Mouse (Mus musculus): ENCODE results near the gene Mcrip1. TPM values are rescaled to one million over a fixed set of nuclear protein-coding genes. Genes with fewer than 3 reads are reported as not detected.

The Mcrip1 gene
- polyA plus RNA-seq, 2 experiments, result 30.0 to 41.3 TPM

- DNase-seq (ENCODE audit: low read depth in 3 of 3, low spot score in 3 of 3) (no peak), ATAC-seq (ENCODE audit: insufficient read depth) (peak; percentile 71)
- H3K4me1 ChIP-seq (replicated peaks; ENCODE audit: control insufficient read depth in 2 of 2, insufficient read depth in 2 of 2, low read length in 1 of 2), result peaks cover 16 to 19% of the 10 kb centered on the region in 2 experiments
- peaks cover 29% of the 10 kb centered on the region for H3K36me3 ChIP-seq (replicated peaks; ENCODE audit: control insufficient read depth, insufficient read depth, low read depth)
- H3K9ac ChIP-seq (replicated peaks), result peak overlapping the region; percentile 86
- H3K4me3 ChIP-seq (ENCODE audit: insufficient read depth in 1 of 2, low read depth in 2 of 2, low read length in 2 of 2), result peak overlapping the region; percentile 86 to 89
- TF ChIP-seq EP300 (IDR thresholded peaks at IDR 0.05; ENCODE audit: low read depth), result no peak
- no peak for TF ChIP-seq CTCF (IDR thresholded peaks at IDR 0.05; ENCODE audit: low read depth)
- under 1% methylated on average over 44 of the region's 44 CpGs for WGBS (ENCODE audit: insufficient replicate concordance)
- H3K27me3 ChIP-seq (ENCODE audit: control insufficient read depth, insufficient read depth, low read length), result no peaks in the 10 kb centered on the region
- H3K9me3 ChIP-seq (ENCODE audit: control insufficient read depth, low read length), result no peaks in the 10 kb centered on the region
- peak overlapping the region; percentile 70 for H3K27ac ChIP-seq
- peak overlapping the region; percentile 98 for H3K4me2 ChIP-seq (ENCODE audit: low read depth)
Observed at GRCm38 (mm10) chr11:120580871-120581331, 31.4 kb upstream of the Mcrip1 start.

GRCm38 (mm10) chr11:120580190-120580589 is 30.7 kb upstream of the Mcrip1 start:
- H3K27me3 ChIP-seq (ENCODE audit: control insufficient read depth, insufficient read depth, low read length), result no peaks in the 10 kb centered on the region
- ATAC-seq (ENCODE audit: insufficient read depth) (no peak), DNase-seq (ENCODE audit: low read depth in 3 of 3, low spot score in 3 of 3) (no peak)
- peak overlapping the region; percentile 86 for H3K9ac ChIP-seq (replicated peaks)
- H3K4me3 ChIP-seq (ENCODE audit: insufficient read depth in 1 of 2, low read depth in 2 of 2, low read length in 2 of 2), result peak overlapping the region; percentile 86 to 89
- WGBS (ENCODE audit: insufficient replicate concordance), result 41% methylated on average over 7 of the region's 7 CpGs
- no peak for TF ChIP-seq CTCF (IDR thresholded peaks at IDR 0.05; ENCODE audit: low read depth)
- TF ChIP-seq EP300 (IDR thresholded peaks at IDR 0.05; ENCODE audit: low read depth), result no peak
- peaks cover 16 to 19% of the 10 kb centered on the region in 2 experiments for H3K4me1 ChIP-seq (replicated peaks; ENCODE audit: control insufficient read depth in 2 of 2, insufficient read depth in 2 of 2, low read length in 1 of 2)
- H3K9me3 ChIP-seq (ENCODE audit: control insufficient read depth, low read length), result no peaks in the 10 kb centered on the region
- H3K4me2 ChIP-seq (ENCODE audit: low read depth), result peak overlapping the region; percentile 98
- peak overlapping the region; percentile 70 for H3K27ac ChIP-seq
- peaks cover 22% of the 10 kb centered on the region for H3K36me3 ChIP-seq (replicated peaks; ENCODE audit: control insufficient read depth, insufficient read depth, low read depth)

- Histone ChIP-seq H3K27ac (no peak overlapping the region; the same call in 1 of the 2 replicates), H3K27me3 (ENCODE audit: control insufficient read depth, insufficient read depth, low read length) (no peaks in the 10 kb centered on the region), H3K9ac (replicated peaks) (no peak overlapping the region), H3K4me3 (ENCODE audit: insufficient read depth in 1 of 2, low read depth in 2 of 2, low read length in 2 of 2) (peak overlapping the region; percentile 86 to 89), H3K4me1 (replicated peaks; ENCODE audit: control insufficient read depth in 2 of 2, insufficient read depth in 2 of 2, low read length in 1 of 2) (peaks cover 18 to 21% of the 10 kb centered on the region in 2 experiments), H3K36me3 (replicated peaks; ENCODE audit: control insufficient read depth, insufficient read depth, low read depth) (peaks cover 18% of the 10 kb centered on the region), H3K9me3 (ENCODE audit: control insufficient read depth, low read length) (no peaks in the 10 kb centered on the region), H3K4me2 (ENCODE audit: low read depth) (peak overlapping the region; percentile 98)
- WGBS (ENCODE audit: insufficient replicate concordance), result 57% methylated on average over 15 of the region's 15 CpGs
- DNase-seq (ENCODE audit: low read depth in 3 of 3, low spot score in 3 of 3) (peak in 1 of 3 experiments; percentile 56), ATAC-seq (ENCODE audit: insufficient read depth) (no peak)
- no peak for TF ChIP-seq EP300 (IDR thresholded peaks at IDR 0.05; ENCODE audit: low read depth)
- peak; percentile 95 for TF ChIP-seq CTCF (IDR thresholded peaks at IDR 0.05; ENCODE audit: low read depth)
Observed at GRCm38 (mm10) chr11:120579316-120580107, 30.0 kb upstream of the Mcrip1 start.

- H3K4me3 ChIP-seq (ENCODE audit: insufficient read depth in 1 of 2, low read depth in 2 of 2, low read length in 2 of 2), result no peak overlapping the region
- no peak overlapping the region for H3K27ac ChIP-seq
- TF ChIP-seq EP300 (IDR thresholded peaks at IDR 0.05; ENCODE audit: low read depth), result no peak
- no peak for TF ChIP-seq CTCF (IDR thresholded peaks at IDR 0.05; ENCODE audit: low read depth)
Observed at GRCm38 (mm10) chr11:120578694-120579243, 29.2 kb upstream of the Mcrip1 start.

More at GRCm38 (mm10) chr11:120578694-120579243, 29.2 kb upstream of the Mcrip1 start:
- H3K4me2 ChIP-seq (ENCODE audit: low read depth), result no peak overlapping the region
- no peak overlapping the region for H3K9ac ChIP-seq (replicated peaks)
- ATAC-seq (ENCODE audit: insufficient read depth), result no peak
- DNase-seq (ENCODE audit: low read depth in 3 of 3, low spot score in 3 of 3), result no peak
- no peaks in the 10 kb centered on the region for H3K27me3 ChIP-seq (ENCODE audit: control insufficient read depth, insufficient read depth, low read length)
- H3K9me3 ChIP-seq (ENCODE audit: control insufficient read depth, low read length), result no peaks in the 10 kb centered on the region
- peaks cover 22 to 25% of the 10 kb centered on the region in 2 experiments for H3K4me1 ChIP-seq (replicated peaks; ENCODE audit: control insufficient read depth in 2 of 2, insufficient read depth in 2 of 2, low read length in 1 of 2)
- H3K36me3 ChIP-seq (replicated peaks; ENCODE audit: control insufficient read depth, insufficient read depth, low read depth), result peaks cover 18% of the 10 kb centered on the region
- 87% methylated on average over 11 of the region's 11 CpGs for WGBS (ENCODE audit: insufficient replicate concordance)

Measured in liver, embryonic 14.5 days (tissue).